Mouse (Mus musculus) kidney, postnatal 36 days (tissue): ENCODE results near the gene Ankrd54.
"Not testable (repeated sequence)": the region's sequence is repeated elsewhere in the genome, so short reads cannot be mapped to it uniquely, and the experiment has no call there.

Experiments
- DNase-seq, 2 experiments: peaks; one replicate each; pipeline ENCODE4 v3.0.0; 2021 to 2022; ENCODE audit warnings: mixed read lengths in 2 of 2

The Ankrd54 gene

GRCm38 (mm10) chr15:79040501-79041416 lies 21.9 kb downstream of the Ankrd54 start:
- peak; percentile 42 to 58 for DNase-seq

- peak; percentile 92 to 95 for DNase-seq
Measured at GRCm38 (mm10) chr15:79038853-79039252, 23.8 kb downstream of the Ankrd54 start.

- DNase-seq: no peak
Measured at GRCm38 (mm10) chr15:79038331-79038730, 24.4 kb downstream of the Ankrd54 start.

GRCm38 (mm10) chr15:79037913-79038328 lies 24.8 kb downstream of the Ankrd54 start:
- DNase-seq: peak; percentile 76 to 94

- DNase-seq: not testable (repeated sequence)
Measured at GRCm38 (mm10) chr15:79031908-79032307, 30.8 kb downstream of the Ankrd54 start.

GRCm38 (mm10) chr15:79030551-79031435 lies 31.9 kb downstream of the Ankrd54 start:
- peak; percentile 95 to 97 for DNase-seq

GRCm38 (mm10) chr15:79029519-79030241 lies 33.0 kb downstream of the Ankrd54 start:
- peak in 1 of 2 experiments; percentile 31 for DNase-seq

- peak in 1 of 2 experiments; percentile 30 for DNase-seq
Measured at GRCm38 (mm10) chr15:79028823-79029484, 33.7 kb downstream of the Ankrd54 start.

- DNase-seq: peak; percentile 94 to 97
Measured at GRCm38 (mm10) chr15:79028237-79028738, 34.4 kb downstream of the Ankrd54 start, which contains the start of gene H1f0. H1f0 (plus strand) TSS chr15:79028450.

GRCm38 (mm10) chr15:79027291-79028205 lies 35.1 kb downstream of the Ankrd54 start:
- DNase-seq: peak; percentile 32 to 67

GRCm38 (mm10) chr15:79026511-79027290 lies 36.0 kb downstream of the Ankrd54 start:
- peak; percentile 73 to 77 for DNase-seq

GRCm38 (mm10) chr15:79025687-79026308 lies 36.9 kb downstream of the Ankrd54 start:
- DNase-seq: peak; percentile 44 to 54

- peak; percentile 43 to 51 for DNase-seq
Measured at GRCm38 (mm10) chr15:79023366-79023765, 39.3 kb downstream of the Ankrd54 start.

GRCm38 (mm10) chr15:79022671-79023230 lies 39.9 kb downstream of the Ankrd54 start:
- DNase-seq: no peak

- no peak for DNase-seq
Measured at GRCm38 (mm10) chr15:79018886-79019285, 43.8 kb downstream of the Ankrd54 start.

- DNase-seq: no peak
Measured at GRCm38 (mm10) chr15:79018191-79018590, 44.5 kb downstream of the Ankrd54 start.

- no peak for DNase-seq
Measured at GRCm38 (mm10) chr15:79013382-79013781, 49.3 kb downstream of the Ankrd54 start.

GRCm38 (mm10) chr15:79011550-79011949 lies 51.1 kb downstream of the Ankrd54 start:
- no peak for DNase-seq

GRCm38 (mm10) chr15:79009734-79010133 lies 53.0 kb downstream of the Ankrd54 start:
- DNase-seq: no peak
